Mouse (Mus musculus): ENCODE measurements at regions not wholly inside any gene's neighbourhood (a gene's known extent, or its start where the extent isn't known, plus 50 kb on each side); places are given as distances from the start of the nearest gene placed in this dataset.

DNA sequence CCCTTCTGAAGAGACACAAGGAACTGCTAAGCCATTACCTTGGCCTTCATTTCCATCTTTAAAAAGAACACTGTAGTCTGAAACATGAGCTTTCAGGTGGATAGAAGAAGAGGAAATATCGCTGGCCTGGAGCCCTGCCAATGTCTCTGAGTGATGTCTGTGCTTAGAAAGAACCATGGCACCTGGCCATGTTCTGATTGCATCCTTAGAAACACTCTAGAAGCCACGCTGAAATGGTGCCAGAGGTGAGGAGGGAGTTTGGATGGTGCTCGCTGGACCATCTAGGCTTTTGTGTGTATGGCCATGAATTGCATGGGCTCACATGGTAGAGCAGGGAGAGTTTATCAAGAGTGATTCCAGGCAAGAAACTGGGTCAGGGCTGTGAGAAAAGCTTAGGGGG lies 207.4 kb downstream of the Diras2 start:
- TF ChIP-seq CTCF (conservative IDR thresholded peaks at IDR 0.05; ENCODE audit: low read length) (no peak), NANOG (IDR thresholded peaks at IDR 0.05; ENCODE audit: borderline replicate concordance, low read length) (no peak)

All from E14TG2a.4 (cell line).